Mouse (Mus musculus) liver, adult 2 months (tissue): Measurements from ENCODE around the gene Osbp2. TPM values are rescaled to one million over a fixed set of nuclear protein-coding genes. Genes with fewer than 3 reads are reported as not detected.

Source experiments
- DNase-seq: peaks from one replicate; pipeline ENCODE4 v3.0.0-alpha.2; 2011; ENCODE audit warnings: low read depth, low spot score; ENCODE audit errors: extremely low read depth
- H3K27ac ChIP-seq: fragments of 200-500 bp; replicated peaks from 2 replicates; pipeline ENCODE4 v1.5.1; 2012; ENCODE audit warnings: low read depth, mild to moderate bottlenecking, control low read depth, inconsistent platforms, low read length; ENCODE audit not compliant: insufficient read depth
- H3K27me3 ChIP-seq: fragments of 200-500 bp; 2 replicates; pipeline ENCODE4 v1.6.1; 2012; ENCODE audit warnings: mild to moderate bottlenecking, moderate library complexity, low read length, inconsistent platforms; ENCODE audit not compliant: control insufficient read depth, insufficient read depth
- H3K36me3 ChIP-seq: fragments of 200-500 bp; 2 replicates; pipeline ENCODE4 v1.6.1; 2012; ENCODE audit warnings: low read length, inconsistent platforms; ENCODE audit not compliant: control insufficient read depth, insufficient read depth
- H3K4me1 ChIP-seq: fragments of 200-500 bp; 2 replicates; pipeline ENCODE4 v1.6.1; 2011; ENCODE audit warnings: low read length; ENCODE audit not compliant: control insufficient read depth, insufficient read depth
- H3K4me3 ChIP-seq: fragments of 200-500 bp; 2 replicates; pipeline ENCODE4 v1.5.1; 2011; ENCODE audit warnings: low read depth, mild to moderate bottlenecking, control low read depth, low read length, moderate library complexity; ENCODE audit not compliant: insufficient read depth
- H3K79me2 ChIP-seq: fragments of 200-500 bp; 2 replicates; pipeline ENCODE4 v1.6.1; 2012; ENCODE audit warnings: inconsistent platforms, mild to moderate bottlenecking, low read length, moderate library complexity; ENCODE audit not compliant: control insufficient read depth, insufficient read depth
- H3K9ac ChIP-seq: fragments of 200-500 bp; 2 replicates; pipeline ENCODE4 v1.6.1; 2012; ENCODE audit warnings: low read depth, mild to moderate bottlenecking, control low read depth, inconsistent platforms, low read length
- CTCF ChIP-seq: fragments of 200-500 bp; IDR thresholded peaks from 2 replicates; pipeline ENCODE4 v1.5.1; 2011; ENCODE audit warnings: low read depth, low read length, control low read depth
- POLR2A ChIP-seq: fragments of 200-500 bp; IDR thresholded peaks from 2 replicates; pipeline ENCODE4 v1.6.1; 2011; ENCODE audit warnings: low read length, control low read depth; ENCODE audit not compliant: insufficient read depth; ENCODE audit errors: extremely low read depth
- WGBS: fragments of 180-500 bp; shearing (Covaris S2); methylation state at CpG from one replicate; pipeline ENCODE4 v1.1.7; 2018; 5-methylcytosine and 5-hydroxymethylcytosine counted together
- polyA plus RNA-seq: library from polyadenylated mRNA; depleted of rRNA; stranded (reverse); fragments of >200 nt; gene quantifications from 2 replicates; pipeline ENCODE4 v1.2.3, GENCODE M21; 2012
- total RNA-seq: library from RNA; depleted of rRNA; stranded (reverse); fragments of >200 nt; gene quantifications from 2 replicates; pipeline ENCODE4 v1.2.3, GENCODE M21; 2014

The Osbp2 gene
- total and polyA plus RNA-seq, 2 experiments: 0.70 to 1.1 TPM

- Histone ChIP-seq H3K4me1 (no peaks in the 10 kb centered on the region), H3K9ac (no peak overlapping the region), H3K27me3 (no peaks in the 10 kb centered on the region), H3K27ac (no peak overlapping the region), H3K79me2 (no peaks in the 10 kb centered on the region), H3K4me3 (no peak overlapping the region), H3K36me3 (no peaks in the 10 kb centered on the region)
- TF ChIP-seq CTCF: no peak
- no peak for TF ChIP-seq POLR2A
- WGBS: 86% methylated on average over 17 of the region's 17 CpGs
- DNase-seq: no peak
Measured at GRCm38 (mm10) chr11:3843943-3844734, 19.6 kb downstream of the Osbp2 start.

GRCm38 (mm10) chr11:3835271-3835670, 28.4 kb downstream of the Osbp2 start:
- H3K27me3 ChIP-seq: no peaks in the 10 kb centered on the region
- no peak for DNase-seq
- H3K27ac ChIP-seq: no peak overlapping the region
- H3K4me3 ChIP-seq: no peak overlapping the region
- H3K4me1 ChIP-seq: no peaks in the 10 kb centered on the region
- H3K36me3 ChIP-seq: no peaks in the 10 kb centered on the region
- no peak overlapping the region for H3K9ac ChIP-seq
- TF ChIP-seq POLR2A (no peak), CTCF (no peak)
- no peaks in the 10 kb centered on the region for H3K79me2 ChIP-seq
- 81% methylated on average over 4 of the region's 4 CpGs for WGBS

GRCm38 (mm10) chr11:3834421-3835098, 29.1 kb downstream of the Osbp2 start:
- Histone ChIP-seq H3K79me2 (no peaks in the 10 kb centered on the region), H3K4me3 (no peak overlapping the region), H3K4me1 (no peaks in the 10 kb centered on the region), H3K36me3 (no peaks in the 10 kb centered on the region), H3K27ac (no peak overlapping the region), H3K9ac (no peak overlapping the region), H3K27me3 (no peaks in the 10 kb centered on the region)
- TF ChIP-seq POLR2A (no peak), CTCF (peak; percentile 88)
- DNase-seq: peak; percentile 42
- 49% methylated on average over 13 of the region's 13 CpGs for WGBS

GRCm38 (mm10) chr11:3833544-3834420, 29.9 kb downstream of the Osbp2 start:
- no peak for DNase-seq
- H3K27me3 ChIP-seq: no peaks in the 10 kb centered on the region
- H3K4me3 ChIP-seq: no peak overlapping the region
- H3K79me2 ChIP-seq: no peaks in the 10 kb centered on the region
- H3K4me1 ChIP-seq: no peaks in the 10 kb centered on the region
- TF ChIP-seq CTCF (no peak), POLR2A (no peak)
- H3K9ac ChIP-seq: no peak overlapping the region
- WGBS: 41% methylated on average over 21 of the region's 21 CpGs
- H3K27ac ChIP-seq: no peak overlapping the region
- H3K36me3 ChIP-seq: no peaks in the 10 kb centered on the region

- Histone ChIP-seq H3K27me3 (no peaks in the 10 kb centered on the region), H3K79me2 (no peaks in the 10 kb centered on the region), H3K9ac (no peak overlapping the region), H3K36me3 (no peaks in the 10 kb centered on the region), H3K27ac (no peak overlapping the region), H3K4me1 (no peaks in the 10 kb centered on the region), H3K4me3 (no peak overlapping the region)
- WGBS: 50% methylated on average over 6 of the region's 6 CpGs
- DNase-seq: peak; percentile 14
- TF ChIP-seq CTCF (no peak), POLR2A (no peak)
Measured at GRCm38 (mm10) chr11:3832193-3832901, 31.4 kb downstream of the Osbp2 start.
